Mouse (Mus musculus): ENCODE data around the gene Cdc14a. TPM values are rescaled to one million over a fixed set of nuclear protein-coding genes. Genes with fewer than 3 reads are reported as not detected.

The Cdc14a gene
- polyA plus RNA-seq, 1 experiment from 2014 or later, result 19.7 TPM

DNA sequence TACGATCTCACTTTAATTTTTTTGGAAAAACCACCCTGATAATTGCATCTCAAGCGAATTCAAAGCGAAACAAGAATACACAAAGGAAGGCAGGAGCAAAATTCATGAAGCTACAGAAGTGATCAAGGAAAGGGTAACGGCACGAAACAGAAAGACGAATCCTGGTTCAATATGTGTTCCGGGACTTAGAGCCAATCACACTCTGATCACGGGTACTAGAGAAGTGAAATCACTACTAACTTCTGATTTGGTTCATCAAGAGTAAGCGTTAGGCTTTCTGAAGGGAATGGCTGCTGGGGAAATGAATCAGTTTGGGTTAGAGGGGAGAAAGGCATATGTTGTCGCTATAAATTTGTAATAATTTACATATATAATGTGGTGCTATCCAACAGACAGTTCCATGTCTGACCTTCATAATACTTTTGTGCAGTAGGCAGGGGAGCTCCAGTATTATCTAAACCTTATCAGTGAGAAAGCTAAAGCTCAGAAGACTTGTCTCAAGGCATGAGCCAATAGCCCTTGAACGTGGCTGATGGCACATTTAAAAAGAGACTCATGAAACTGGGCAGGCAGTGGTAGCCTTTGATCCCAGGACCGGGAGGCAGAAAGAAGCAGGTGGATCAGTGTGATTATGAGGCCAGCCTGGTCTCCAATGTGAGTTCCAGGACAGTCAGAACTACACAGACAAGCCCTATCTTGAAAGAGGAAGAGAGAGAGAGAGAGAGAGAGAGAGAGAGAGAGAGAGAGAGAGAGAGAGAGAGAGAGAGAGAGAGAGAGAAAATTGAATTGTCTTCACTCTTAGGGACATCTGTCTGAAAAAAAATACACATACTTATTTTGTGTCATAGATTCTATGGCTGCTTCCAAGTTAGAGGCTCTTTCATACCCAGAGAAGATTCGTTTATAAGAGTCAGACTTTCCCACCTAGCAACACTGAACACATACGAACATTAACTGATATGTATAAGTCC lies 34.0 kb downstream of the Cdc14a start:
- 88% methylated on average over 14 of the region's 14 CpGs for WGBS

DNA sequence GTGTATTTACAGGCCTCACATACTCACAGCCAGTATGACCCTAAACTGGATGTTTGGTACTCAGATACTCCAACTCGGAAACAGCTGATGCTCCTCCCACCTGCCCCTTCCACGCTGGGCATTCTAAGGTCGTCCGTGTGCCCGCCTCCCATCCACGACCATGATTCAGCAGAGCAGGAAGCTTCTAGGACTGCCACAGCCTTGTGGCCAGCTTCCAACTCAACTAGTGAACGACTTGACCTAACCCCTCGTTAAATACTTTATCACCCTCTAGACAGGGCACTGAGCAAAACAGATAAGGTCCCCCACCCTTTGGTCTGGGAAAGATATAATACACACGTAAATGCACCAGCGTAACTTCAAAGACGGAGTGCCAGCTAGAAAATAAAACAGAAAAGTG lies 35.0 kb downstream of the Cdc14a start:
- Histone ChIP-seq H3K9ac (ENCODE audit: low read length) (no peak overlapping the region), H3K4me3 (ENCODE audit: low read depth, low read length) (no peak overlapping the region), H3K9me3 (ENCODE audit: control insufficient read depth, low read length) (no peaks in the 10 kb centered on the region), H3K36me3 (ENCODE audit: control insufficient read depth, insufficient read depth, low read length) (0 out of 2 replicates have a peak, but pooled peaks cover 2% of the 10 kb centered on the region), H3K4me1 (ENCODE audit: control insufficient read depth, insufficient read depth, low read length) (peaks cover 7% of the 10 kb centered on the region), H3K27me3 (ENCODE audit: control insufficient read depth, insufficient read depth, low read length) (no peaks in the 10 kb centered on the region), H3K27ac (ENCODE audit: low read depth, low read length) (no peak overlapping the region), H3K4me2 (ENCODE audit: low read depth) (no peak overlapping the region)
- 72% methylated on average over 11 of the region's 11 CpGs for WGBS
- ATAC-seq (ENCODE audit: insufficient read depth, low FRiP score, low TSS enrichment), result no peak
- no peak for DNase-seq (ENCODE audit: low spot score)

More for the DNA sequence above, 34.0 kb downstream of the Cdc14a start:
- Histone ChIP-seq H3K4me3 (ENCODE audit: low read depth, low read length) (no peak overlapping the region), H3K9ac (ENCODE audit: low read length) (no peak overlapping the region), H3K27ac (ENCODE audit: low read depth, low read length) (no peak overlapping the region), H3K4me1 (ENCODE audit: control insufficient read depth, insufficient read depth, low read length) (peaks cover 7% of the 10 kb centered on the region), H3K27me3 (ENCODE audit: control insufficient read depth, insufficient read depth, low read length) (no peaks in the 10 kb centered on the region), H3K36me3 (ENCODE audit: control insufficient read depth, insufficient read depth, low read length) (0 out of 2 replicates have a peak, but pooled peaks cover 2% of the 10 kb centered on the region), H3K4me2 (ENCODE audit: low read depth) (no peak overlapping the region), H3K9me3 (ENCODE audit: control insufficient read depth, low read length) (no peaks in the 10 kb centered on the region)
- ATAC-seq (ENCODE audit: insufficient read depth, low FRiP score, low TSS enrichment) (no peak), DNase-seq (ENCODE audit: low spot score) (no peak)

DNA sequence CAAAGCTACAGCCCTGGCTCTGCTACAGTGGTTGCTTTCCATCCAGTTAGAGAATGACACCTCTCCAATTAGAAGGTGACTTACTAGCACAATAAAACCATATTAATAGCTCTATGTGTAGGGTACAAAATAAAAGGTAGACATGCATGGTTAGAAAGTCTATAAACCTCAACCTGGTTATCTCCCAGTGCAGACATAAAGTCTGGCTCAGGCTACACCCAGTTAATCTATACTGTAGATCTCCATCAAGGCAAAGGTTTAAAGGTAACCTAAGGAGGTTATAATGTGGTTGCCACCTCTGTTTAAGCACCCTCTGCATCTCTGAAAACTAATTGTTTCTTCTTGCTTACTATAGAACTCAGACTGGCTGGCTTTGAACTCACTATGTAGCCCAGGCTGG lies 36.9 kb downstream of the Cdc14a start:
- H3K27me3 ChIP-seq (ENCODE audit: control insufficient read depth, insufficient read depth, low read length), result no peaks in the 10 kb centered on the region
- H3K4me3 ChIP-seq (ENCODE audit: low read depth, low read length), result no peak overlapping the region
- no peak for DNase-seq (ENCODE audit: low spot score)
- no peak overlapping the region for H3K27ac ChIP-seq (ENCODE audit: low read depth, low read length)
- ATAC-seq (ENCODE audit: insufficient read depth, low FRiP score, low TSS enrichment), result no peak
- H3K4me1 ChIP-seq (ENCODE audit: control insufficient read depth, insufficient read depth, low read length), result peaks cover 7% of the 10 kb centered on the region
- no peak overlapping the region for H3K9ac ChIP-seq (ENCODE audit: low read length)
- no peaks in the 10 kb centered on the region for H3K36me3 ChIP-seq (ENCODE audit: control insufficient read depth, insufficient read depth, low read length)
- no peak overlapping the region for H3K4me2 ChIP-seq (ENCODE audit: low read depth)
- no peaks in the 10 kb centered on the region for H3K9me3 ChIP-seq (ENCODE audit: control insufficient read depth, low read length)

DNA sequence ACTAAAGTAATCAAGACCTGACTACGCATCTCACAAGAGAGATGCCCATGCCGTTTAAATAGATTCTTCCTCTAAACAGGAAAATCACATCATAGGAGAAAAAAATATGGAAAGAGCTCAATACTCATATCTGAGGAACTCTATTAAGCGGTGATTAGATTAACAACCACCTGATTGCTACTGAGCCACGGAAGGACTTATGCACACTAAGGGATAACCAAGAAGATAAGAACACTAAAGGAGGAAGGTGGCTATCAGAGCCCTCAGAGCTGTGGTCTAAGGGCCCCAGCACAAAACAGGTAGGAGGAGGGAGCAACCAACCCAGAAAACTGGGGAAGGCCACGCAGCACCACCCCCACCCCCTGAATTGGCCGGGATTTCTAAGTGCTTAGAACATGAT lies 37.5 kb downstream of the Cdc14a start:
- 92% methylated on average over 6 of the region's 6 CpGs for WGBS

DNA sequence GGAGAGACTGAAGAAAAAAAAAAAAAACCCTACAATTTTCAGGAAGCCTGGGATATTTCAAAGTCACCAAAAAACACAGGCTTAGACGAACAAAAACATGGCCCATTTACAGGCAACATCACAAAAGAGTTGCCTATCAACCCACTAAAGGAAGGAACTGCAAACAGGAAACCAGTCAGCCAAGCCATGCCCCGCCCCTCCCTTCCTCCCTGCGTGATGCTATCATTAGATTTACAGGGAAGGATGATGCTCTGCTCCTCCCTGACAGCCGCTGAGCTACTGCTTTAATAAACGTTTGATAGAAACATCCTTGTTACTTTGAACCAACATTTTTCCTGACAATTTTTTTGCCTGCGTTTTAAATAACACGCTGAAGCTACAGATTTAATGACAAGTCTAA lies 39.5 kb downstream of the Cdc14a start:
- H3K27ac ChIP-seq (ENCODE audit: low read depth, low read length), result no peak overlapping the region
- H3K9ac ChIP-seq (ENCODE audit: low read length), result no peak overlapping the region
- no peaks in the 10 kb centered on the region for H3K27me3 ChIP-seq (ENCODE audit: control insufficient read depth, insufficient read depth, low read length)
- H3K36me3 ChIP-seq (ENCODE audit: control insufficient read depth, insufficient read depth, low read length), result no peaks in the 10 kb centered on the region
- no peak overlapping the region for H3K4me3 ChIP-seq (ENCODE audit: low read depth, low read length)
- no peak for ATAC-seq (ENCODE audit: insufficient read depth, low FRiP score, low TSS enrichment)
- H3K4me2 ChIP-seq (ENCODE audit: low read depth), result no peak overlapping the region
- 83% methylated on average over 7 of the region's 7 CpGs for WGBS
- no peaks in the 10 kb centered on the region for H3K4me1 ChIP-seq (ENCODE audit: control insufficient read depth, insufficient read depth, low read length)
- no peak for DNase-seq (ENCODE audit: low spot score)
- H3K9me3 ChIP-seq (ENCODE audit: control insufficient read depth, low read length), result no peaks in the 10 kb centered on the region

More for the DNA sequence above, 37.5 kb downstream of the Cdc14a start:
- Histone ChIP-seq H3K27ac (ENCODE audit: low read depth, low read length) (no peak overlapping the region), H3K9ac (ENCODE audit: low read length) (no peak overlapping the region), H3K4me3 (ENCODE audit: low read depth, low read length) (no peak overlapping the region), H3K27me3 (ENCODE audit: control insufficient read depth, insufficient read depth, low read length) (no peaks in the 10 kb centered on the region), H3K36me3 (ENCODE audit: control insufficient read depth, insufficient read depth, low read length) (no peaks in the 10 kb centered on the region), H3K4me2 (ENCODE audit: low read depth) (no peak overlapping the region), H3K4me1 (ENCODE audit: control insufficient read depth, insufficient read depth, low read length) (peaks cover 3% of the 10 kb centered on the region), H3K9me3 (ENCODE audit: control insufficient read depth, low read length) (no peaks in the 10 kb centered on the region)
- no peak for ATAC-seq (ENCODE audit: insufficient read depth, low FRiP score, low TSS enrichment)
- no peak for DNase-seq (ENCODE audit: low spot score)

DNA sequence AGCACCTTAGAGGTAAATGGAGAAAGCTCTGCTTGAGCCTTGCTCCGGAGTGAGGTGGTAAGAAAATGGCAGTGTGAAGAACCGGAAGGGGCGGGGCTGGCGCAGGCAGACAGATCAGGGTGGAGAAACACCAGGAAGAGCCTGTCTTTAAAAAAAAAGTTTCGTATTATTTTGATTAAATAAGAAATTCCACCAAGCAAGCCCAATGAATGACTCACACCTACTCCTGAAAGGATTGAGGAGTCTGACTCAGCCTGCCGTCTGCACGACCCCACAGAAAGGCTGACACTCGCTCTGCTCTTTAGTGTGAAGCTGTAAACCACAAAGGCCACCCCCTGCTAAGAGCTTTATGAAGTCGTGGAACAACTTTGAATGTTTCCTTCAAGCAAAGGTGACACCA lies 43.5 kb downstream of the Cdc14a start:
- Histone ChIP-seq H3K4me1 (ENCODE audit: control insufficient read depth, insufficient read depth, low read length) (no peaks in the 10 kb centered on the region), H3K9ac (ENCODE audit: low read length) (no peak overlapping the region), H3K4me2 (ENCODE audit: low read depth) (no peak overlapping the region), H3K36me3 (ENCODE audit: control insufficient read depth, insufficient read depth, low read length) (no peaks in the 10 kb centered on the region; the same call in 1 of the 2 replicates), H3K4me3 (ENCODE audit: low read depth, low read length) (no peak overlapping the region), H3K27ac (ENCODE audit: low read depth, low read length) (no peak overlapping the region), H3K9me3 (ENCODE audit: control insufficient read depth, low read length) (no peaks in the 10 kb centered on the region), H3K27me3 (ENCODE audit: control insufficient read depth, insufficient read depth, low read length) (no peaks in the 10 kb centered on the region)
- no peak for DNase-seq (ENCODE audit: low spot score)
- ATAC-seq (ENCODE audit: insufficient read depth, low FRiP score, low TSS enrichment), result no peak
- 50% methylated on average over 9 of the region's 9 CpGs for WGBS

DNA sequence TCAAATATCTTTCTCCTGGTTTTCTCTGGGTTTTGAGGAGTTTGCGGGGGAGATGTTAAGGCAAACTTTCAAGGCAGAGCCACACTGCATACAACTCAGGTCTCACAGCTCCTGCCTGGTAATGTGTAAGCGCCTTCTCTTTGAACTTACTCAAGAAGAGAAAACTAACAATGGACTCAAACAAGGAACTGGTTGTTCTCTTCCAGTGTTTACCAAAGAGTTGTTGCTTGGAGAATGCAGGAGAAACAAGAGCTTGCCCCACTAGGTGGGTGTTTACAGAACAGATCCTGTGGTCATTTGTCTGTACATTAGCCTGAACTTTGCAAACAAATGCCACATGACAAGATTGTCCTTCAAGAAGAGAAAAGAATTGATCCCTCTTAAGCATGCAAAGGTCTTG lies 48.4 kb downstream of the Cdc14a start:
- Histone ChIP-seq H3K27me3 (ENCODE audit: control insufficient read depth, insufficient read depth, low read length) (no peaks in the 10 kb centered on the region), H3K9ac (ENCODE audit: low read length) (no peak overlapping the region), H3K9me3 (ENCODE audit: control insufficient read depth, low read length) (no peaks in the 10 kb centered on the region), H3K4me1 (ENCODE audit: control insufficient read depth, insufficient read depth, low read length) (no peaks in the 10 kb centered on the region), H3K4me2 (ENCODE audit: low read depth) (no peak overlapping the region), H3K4me3 (ENCODE audit: low read depth, low read length) (no peak overlapping the region), H3K27ac (ENCODE audit: low read depth, low read length) (no peak overlapping the region), H3K36me3 (ENCODE audit: control insufficient read depth, insufficient read depth, low read length) (no peaks in the 10 kb centered on the region; the same call in 1 of the 2 replicates)
- DNase-seq (ENCODE audit: low spot score) (no peak), ATAC-seq (ENCODE audit: insufficient read depth, low FRiP score, low TSS enrichment) (no peak)
- 89% methylated on average over 2 of the region's 2 CpGs for WGBS

DNA sequence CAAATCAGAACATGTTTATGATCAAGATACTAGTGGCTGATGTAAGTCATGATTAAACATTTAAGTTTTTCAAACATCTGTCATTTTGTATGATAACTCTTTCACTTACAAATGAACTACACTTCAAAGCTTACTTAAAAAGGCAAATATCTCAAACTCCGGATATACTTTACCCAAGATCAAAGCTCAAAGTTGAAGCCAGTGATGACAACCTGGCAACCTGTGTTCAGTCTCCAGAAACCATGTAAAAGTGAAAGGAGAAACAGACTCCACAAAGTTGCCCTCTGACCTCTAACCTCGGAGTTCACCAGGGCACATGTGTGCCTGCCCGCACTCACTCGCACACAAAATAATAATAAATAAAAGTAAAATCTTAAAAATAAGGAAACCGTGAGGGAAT lies 49.3 kb downstream of the Cdc14a start:
- no peak overlapping the region for H3K27ac ChIP-seq (ENCODE audit: low read depth, low read length)
- H3K4me1 ChIP-seq (ENCODE audit: control insufficient read depth, insufficient read depth, low read length), result no peaks in the 10 kb centered on the region
- no peaks in the 10 kb centered on the region; the same call in 1 of the 2 replicates for H3K36me3 ChIP-seq (ENCODE audit: control insufficient read depth, insufficient read depth, low read length)
- H3K27me3 ChIP-seq (ENCODE audit: control insufficient read depth, insufficient read depth, low read length), result no peaks in the 10 kb centered on the region
- ATAC-seq (ENCODE audit: insufficient read depth, low FRiP score, low TSS enrichment) (no peak), DNase-seq (ENCODE audit: low spot score) (no peak)
- WGBS, result 77% methylated on average over 5 of the region's 5 CpGs
- H3K4me3 ChIP-seq (ENCODE audit: low read depth, low read length), result no peak overlapping the region
- H3K9ac ChIP-seq (ENCODE audit: low read length), result no peak overlapping the region
- H3K9me3 ChIP-seq (ENCODE audit: control insufficient read depth, low read length), result no peaks in the 10 kb centered on the region
- no peak overlapping the region for H3K4me2 ChIP-seq (ENCODE audit: low read depth)

DNA sequence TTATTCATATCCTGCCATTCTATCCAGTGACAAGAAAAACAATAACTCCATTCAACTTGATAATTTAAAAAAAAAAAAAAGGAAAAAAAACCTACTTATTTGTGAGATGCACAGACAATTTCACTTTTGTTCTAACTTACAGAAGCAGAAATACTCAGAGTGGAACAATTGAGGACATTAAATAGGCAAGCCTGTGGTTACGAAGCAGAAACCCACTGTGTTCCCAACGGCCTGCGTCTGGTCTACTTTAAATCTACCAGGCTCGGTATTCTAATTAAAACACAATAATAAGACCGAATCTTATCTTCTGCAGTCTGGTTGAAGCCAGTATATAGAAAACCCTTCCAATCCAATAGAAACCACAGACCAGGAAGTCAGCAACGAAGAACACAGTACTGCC lies 50.6 kb downstream of the Cdc14a start:
- no peak for DNase-seq (ENCODE audit: low spot score)

More for the DNA sequence above, 50.6 kb downstream of the Cdc14a start:
- Histone ChIP-seq H3K9ac (ENCODE audit: low read length) (no peak overlapping the region), H3K36me3 (ENCODE audit: control insufficient read depth, insufficient read depth, low read length) (no peaks in the 10 kb centered on the region; the same call in 1 of the 2 replicates), H3K9me3 (ENCODE audit: control insufficient read depth, low read length) (no peaks in the 10 kb centered on the region), H3K4me3 (ENCODE audit: low read depth, low read length) (no peak overlapping the region), H3K4me2 (ENCODE audit: low read depth) (no peak overlapping the region), H3K27me3 (ENCODE audit: control insufficient read depth, insufficient read depth, low read length) (no peaks in the 10 kb centered on the region), H3K27ac (ENCODE audit: low read depth, low read length) (no peak overlapping the region), H3K4me1 (ENCODE audit: control insufficient read depth, insufficient read depth, low read length) (no peaks in the 10 kb centered on the region; the same call in 1 of the 2 replicates)
- ATAC-seq (ENCODE audit: insufficient read depth, low FRiP score, low TSS enrichment), result no peak
- 85% methylated on average over 6 of the region's 6 CpGs for WGBS
